Mouse (Mus musculus): ENCODE measurements around the gene Myl9.

- TF ChIP-seq CEBPB (IDR thresholded peaks at IDR 0.05; ENCODE audit: low read depth), result no peak
- no peak for TF ChIP-seq CTCF (IDR thresholded peaks at IDR 0.05; ENCODE audit: control insufficient read depth, insufficient read depth, insufficient read length)
- TF ChIP-seq MYOG (IDR thresholded peaks at IDR 0.05; ENCODE audit: control insufficient read depth, extremely low read depth, insufficient read length), result no peak
- no peak for TF ChIP-seq USF1 (IDR thresholded peaks at IDR 0.05; ENCODE audit: low read depth)
Measured at GRCm38 (mm10) chr2:156729537-156730469, 45.4 kb upstream of the Myl9 start.

Data from C2C12 (cell line).